Mouse (Mus musculus) right cerebral cortex, postnatal 36 days (tissue): ENCODE measurements around the gene Myh7.

Experiments used
- DNase-seq, 2 experiments: peaks; one replicate each; pipeline ENCODE4 v3.0.0; 2022; ENCODE audit warnings: low spot score in 2 of 2, mixed read lengths in 1 of 2

The Myh7 gene

GRCm38 (mm10) chr14:54943971-54944370, 50.5 kb downstream of the Myh7 start:
- DNase-seq: no peak

GRCm38 (mm10) chr14:54942479-54942878, 51.9 kb downstream of the Myh7 start:
- no peak for DNase-seq

- DNase-seq: no peak
These were observed 53.1 kb downstream of the Myh7 start for GRCm38 (mm10) chr14:54941024-54941978.

GRCm38 (mm10) chr14:54940176-54940530, 54.3 kb downstream of the Myh7 start:
- no peak for DNase-seq

GRCm38 (mm10) chr14:54939434-54940175, 54.8 kb downstream of the Myh7 start:
- peak in 1 of 2 experiments; percentile 14 for DNase-seq

GRCm38 (mm10) chr14:54938431-54939219, 55.8 kb downstream of the Myh7 start:
- DNase-seq: no peak

- DNase-seq: no peak
These were observed 56.9 kb downstream of the Myh7 start for GRCm38 (mm10) chr14:54937361-54938182.

- no peak for DNase-seq
These were observed 57.6 kb downstream of the Myh7 start for GRCm38 (mm10) chr14:54936831-54937160.

GRCm38 (mm10) chr14:54935904-54936830, 58.3 kb downstream of the Myh7 start, which contains the start of gene Cmtm5:
Cmtm5 (plus strand) TSS chr14:54936261.
- DNase-seq: peak; percentile 59 to 61

- DNase-seq: no peak
These were observed 61.7 kb downstream of the Myh7 start, which contains the start of gene Il25 for GRCm38 (mm10) chr14:54932645-54933150. Il25 (plus strand) TSS chr14:54932695.

- DNase-seq: no peak
These were observed 64.0 kb downstream of the Myh7 start for GRCm38 (mm10) chr14:54930431-54930830.

- DNase-seq: no peak
These were observed 64.6 kb downstream of the Myh7 start for GRCm38 (mm10) chr14:54929801-54930200.

- no peak for DNase-seq
These were observed 67.1 kb downstream of the Myh7 start for GRCm38 (mm10) chr14:54927296-54927695.

- no peak for DNase-seq
These were observed 67.8 kb downstream of the Myh7 start for GRCm38 (mm10) chr14:54926401-54927158.

GRCm38 (mm10) chr14:54925349-54926342, 68.8 kb downstream of the Myh7 start, which contains the start of gene Efs:
Efs (minus strand) TSS chr14:54926126.
- DNase-seq: no peak

- DNase-seq: no peak
These were observed 69.6 kb downstream of the Myh7 start for GRCm38 (mm10) chr14:54924641-54925348.
